Mouse (Mus musculus) stomach, embryonic 16.5 days (tissue): ENCODE results near the gene Ccer2. TPM values are rescaled to one million over a fixed set of nuclear protein-coding genes. Genes with fewer than 3 reads are reported as not detected.

Source experiments
- ATAC-seq: fragments of 200-750 bp; cut with Nextera tagmentation; 2 replicates; pipeline ENCODE4 v1.8.0; 2017; ENCODE audit warnings: moderate number of reproducible peaks, moderate TSS enrichment; ENCODE audit not compliant: insufficient read depth, low FRiP score
- H3K27ac ChIP-seq: fragments of 300-500 bp; sonication (generic); 2 replicates; pipeline ENCODE4 v1.5.1; 2014; ENCODE audit warnings: low read length
- H3K27me3 ChIP-seq: fragments of 300-500 bp; sonication (generic); 2 replicates; pipeline ENCODE4 v1.6.1; 2014; ENCODE audit warnings: low read length, control low read depth, mixed read lengths; ENCODE audit not compliant: control insufficient read depth, insufficient read depth
- H3K36me3 ChIP-seq: fragments of 300-500 bp; sonication (generic); 2 replicates; pipeline ENCODE4 v1.6.1; 2014; ENCODE audit warnings: low read length; ENCODE audit not compliant: control insufficient read depth, insufficient read depth
- H3K4me1 ChIP-seq: fragments of 300-500 bp; sonication (generic); 2 replicates; pipeline ENCODE4 v1.6.1; 2014; ENCODE audit warnings: low read length, control low read depth, mixed read lengths; ENCODE audit not compliant: control insufficient read depth, insufficient read depth
- H3K4me2 ChIP-seq: fragments of 300-500 bp; sonication (generic); 2 replicates; pipeline ENCODE4 v1.6.1; 2014; ENCODE audit warnings: low read depth, low read length, mixed read lengths
- H3K4me3 ChIP-seq: fragments of 300-500 bp; sonication (generic); replicated peaks from 2 replicates; pipeline ENCODE4 v1.5.1; 2014; ENCODE audit warnings: mild to moderate bottlenecking, low read length
- H3K9ac ChIP-seq: fragments of 300-500 bp; sonication (generic); 2 replicates; pipeline ENCODE4 v1.6.1; 2014; ENCODE audit warnings: low read length
- H3K9me3 ChIP-seq: fragments of 300-500 bp; sonication (generic); replicated peaks from 2 replicates; pipeline ENCODE4 v1.6.1; 2016; ENCODE audit warnings: low read length, control low read depth; ENCODE audit not compliant: control insufficient read depth
- WGBS: fragments of 180-500 bp; shearing (Covaris S2); extraction: QIAGEN DNeasy Blood & Tissue Kit; methylation state at CpG from one replicate; pipeline ENCODE4 v1.1.7; 2014; 5-methylcytosine and 5-hydroxymethylcytosine counted together
- polyA plus RNA-seq: library from polyadenylated mRNA; unstranded; fragments of >200 nt; fragmentation: Nextera tagmentation; extraction: Ambion mirVana; gene quantifications from 2 replicates; pipeline ENCODE4 v1.2.1, GENCODE M21; 2015

Ccer2 gene
- polyA plus RNA-seq, 1 experiment from 2014 or later = not detected

DNA sequence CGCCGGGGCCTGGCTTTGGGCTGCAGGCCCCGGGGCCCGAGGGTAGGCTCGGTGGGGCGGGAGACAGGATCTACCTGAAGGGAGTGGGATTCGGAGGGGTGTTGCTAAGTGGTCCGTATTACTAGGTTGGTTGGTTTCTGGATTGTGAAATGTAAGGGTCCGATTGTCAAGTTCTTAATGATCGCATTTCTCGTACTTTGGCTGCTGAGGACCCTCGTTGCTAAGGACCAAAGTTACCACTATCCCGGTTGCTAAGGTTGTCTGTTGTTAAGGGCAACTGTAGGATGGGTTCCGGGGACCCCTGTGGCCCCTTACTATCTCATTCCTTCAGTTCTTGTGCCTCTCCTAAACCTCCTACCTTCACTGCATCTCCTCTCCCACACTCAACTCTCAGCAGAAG is 10.9 kb downstream of the Ccer2 start:
- ATAC-seq = no peak
- no peaks in the 10 kb centered on the region for H3K9me3 ChIP-seq
- H3K27ac ChIP-seq = no peak overlapping the region
- H3K4me2 ChIP-seq = peak overlapping the region; percentile 62
- peak overlapping the region; percentile 87 for H3K4me3 ChIP-seq
- WGBS = 4% methylated on average over 14 of the region's 14 CpGs
- H3K9ac ChIP-seq = peak overlapping the region; percentile 92
- H3K27me3 ChIP-seq = no peaks in the 10 kb centered on the region
- peaks cover 16% of the 10 kb centered on the region for H3K4me1 ChIP-seq
- no peaks in the 10 kb centered on the region for H3K36me3 ChIP-seq

DNA sequence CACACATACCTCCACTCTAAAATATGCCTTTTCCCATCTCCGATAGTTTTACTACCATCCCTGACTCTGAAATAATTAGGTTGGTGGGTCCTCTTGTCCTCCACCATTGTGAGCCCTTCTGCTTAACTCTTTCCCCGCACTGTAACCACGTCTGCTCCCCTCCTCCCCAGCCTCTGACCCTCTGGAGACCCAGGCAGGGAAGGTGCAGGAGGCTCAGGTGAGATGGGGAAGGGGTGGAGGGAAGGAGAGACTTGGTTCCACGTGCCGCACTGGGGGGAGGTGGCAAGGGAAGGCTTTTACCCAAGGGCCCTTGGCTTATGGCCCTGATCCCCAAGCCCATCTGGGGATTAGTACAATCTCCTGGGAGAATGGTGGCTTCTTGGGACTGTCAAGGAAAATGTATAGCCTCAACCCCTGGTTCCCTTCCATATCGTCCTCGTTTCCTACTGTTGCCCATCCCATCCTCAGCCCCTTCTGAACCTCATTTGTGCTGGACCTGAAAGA is 11.5 kb downstream of the Ccer2 start, which contains the start of gene Nfkbib:
TSS of gene Nfkbib (minus strand) at position 51 of the 504 bp plus-strand sequence.
- Histone ChIP-seq H3K9ac (peak within 1 kb of the TSS; percentile 92), H3K27ac (no peak within 1 kb of the TSS), H3K27me3 (no peaks in the 10 kb centered on the region), H3K4me3 (peak within 1 kb of the TSS; percentile 87), H3K4me2 (peak within 1 kb of the TSS; percentile 65), H3K4me1 (peaks cover 16% of the 10 kb centered on the region), H3K9me3 (no peaks in the 10 kb centered on the region), H3K36me3 (no peaks in the 10 kb centered on the region)
- ATAC-seq = no peak
- WGBS = 64% methylated on average over 7 of the region's 7 CpGs

DNA sequence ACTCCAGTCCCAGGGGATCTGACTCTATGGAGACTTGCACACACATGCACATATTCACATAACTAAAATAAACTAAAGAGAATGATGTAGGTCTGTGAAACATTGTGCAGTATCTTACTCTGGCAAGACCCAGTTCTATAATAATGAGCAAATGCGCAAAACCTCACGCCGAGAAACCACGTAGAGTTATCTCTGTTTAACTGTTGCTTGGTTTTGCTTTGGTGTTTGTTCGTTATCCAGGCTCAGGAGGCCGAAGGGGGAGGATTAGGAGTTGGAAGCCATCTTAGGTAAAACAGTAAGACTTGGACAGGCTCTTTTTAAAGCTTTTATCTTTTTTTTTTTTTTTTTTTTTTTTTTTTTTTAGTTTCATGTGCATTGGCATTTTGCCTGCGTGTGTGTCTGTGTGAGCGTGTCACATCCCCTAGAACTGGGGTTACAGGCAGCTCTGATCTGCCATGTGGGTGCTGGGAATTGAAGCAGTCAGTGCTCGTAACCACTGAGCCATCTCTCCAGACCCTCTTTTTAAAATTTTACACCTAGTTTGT is 13.5 kb downstream of the Ccer2 start:
- no peak overlapping the region for H3K9ac ChIP-seq
- ATAC-seq = no peak
- H3K4me3 ChIP-seq = no peak overlapping the region
- no peak overlapping the region for H3K27ac ChIP-seq
- 89% methylated on average over 9 of the region's 9 CpGs for WGBS
- H3K27me3 ChIP-seq = no peaks in the 10 kb centered on the region
- H3K4me1 ChIP-seq = peaks cover 16% of the 10 kb centered on the region
- no peaks in the 10 kb centered on the region for H3K9me3 ChIP-seq
- no peaks in the 10 kb centered on the region for H3K36me3 ChIP-seq
- H3K4me2 ChIP-seq = no peak overlapping the region

DNA sequence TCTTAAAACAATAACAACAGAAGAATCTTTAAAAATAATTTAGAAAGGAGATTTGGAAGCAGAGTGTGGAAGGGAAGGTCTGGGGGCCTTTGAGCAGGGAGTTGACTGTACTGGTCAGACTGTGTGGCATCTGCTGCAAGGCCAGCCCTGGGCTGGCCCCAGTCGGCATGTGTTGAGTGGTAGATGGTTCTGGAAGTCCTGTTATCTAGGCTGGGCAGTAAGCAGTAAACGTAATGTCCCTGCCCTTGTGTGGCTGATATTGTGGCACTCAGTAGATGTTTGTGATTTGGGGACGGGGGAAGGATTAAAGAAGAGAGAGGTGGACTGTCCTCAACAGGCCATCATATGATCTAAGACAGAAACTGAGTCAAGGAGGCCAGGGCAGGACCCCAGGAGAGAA is 14.3 kb downstream of the Ccer2 start:
- ATAC-seq = no peak
- Histone ChIP-seq H3K4me2 (no peak overlapping the region), H3K36me3 (no peaks in the 10 kb centered on the region), H3K4me1 (peaks cover 14% of the 10 kb centered on the region), H3K9ac (no peak overlapping the region), H3K4me3 (no peak overlapping the region), H3K9me3 (no peaks in the 10 kb centered on the region), H3K27me3 (no peaks in the 10 kb centered on the region), H3K27ac (no peak overlapping the region)
- 86% methylated on average over 3 of the region's 3 CpGs for WGBS

DNA sequence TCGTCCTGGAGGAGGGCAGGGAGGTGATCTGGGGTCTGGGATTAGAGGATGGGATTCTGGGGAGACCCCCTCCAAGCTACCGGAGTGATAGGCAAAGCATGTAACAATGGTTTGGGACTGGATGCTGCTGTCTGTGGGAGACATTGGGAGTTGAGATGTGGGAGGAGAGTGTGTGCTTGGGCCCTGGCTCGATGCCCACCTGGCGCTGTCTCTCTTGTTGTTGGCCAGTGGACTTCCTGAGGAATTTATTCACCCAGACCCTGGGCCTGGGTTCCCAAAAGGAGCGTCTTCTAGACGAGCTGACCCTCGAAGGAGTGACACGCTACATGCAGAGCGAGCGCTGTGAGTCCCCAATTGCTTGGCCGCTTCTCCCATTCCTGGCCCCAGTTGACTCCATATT is 15.9 kb downstream of the Ccer2 start:
- Histone ChIP-seq H3K9ac (no peak overlapping the region), H3K9me3 (no peaks in the 10 kb centered on the region), H3K4me3 (no peak overlapping the region), H3K36me3 (no peaks in the 10 kb centered on the region), H3K27me3 (no peaks in the 10 kb centered on the region), H3K4me1 (peaks cover 8% of the 10 kb centered on the region), H3K4me2 (no peak overlapping the region), H3K27ac (no peak overlapping the region)
- ATAC-seq = no peak
- WGBS = 87% methylated on average over 11 of the region's 11 CpGs

DNA sequence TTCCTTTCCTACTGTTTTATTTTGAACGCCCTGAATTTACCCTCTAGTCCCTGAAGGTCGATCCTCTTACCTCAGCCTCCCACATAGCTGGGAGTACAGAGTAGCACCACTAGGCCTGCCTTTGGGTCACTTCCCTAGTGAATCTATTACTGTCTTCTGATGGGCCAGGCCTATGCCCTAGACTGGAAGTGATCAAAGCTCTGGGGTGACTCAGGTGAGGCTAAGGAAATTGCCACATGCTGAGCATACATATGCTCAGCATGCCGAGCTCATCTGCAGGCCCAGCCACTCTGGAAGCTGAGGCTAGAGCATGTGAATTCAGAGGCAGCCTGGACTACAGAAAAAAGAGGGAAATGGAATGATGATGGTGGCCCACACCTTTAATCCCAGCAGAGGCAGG is 17.2 kb downstream of the Ccer2 start:
- H3K9me3 ChIP-seq = no peaks in the 10 kb centered on the region
- H3K4me1 ChIP-seq = no peaks in the 10 kb centered on the region
- no peaks in the 10 kb centered on the region for H3K27me3 ChIP-seq
- no peak overlapping the region for H3K9ac ChIP-seq
- H3K4me2 ChIP-seq = no peak overlapping the region
- H3K4me3 ChIP-seq = no peak overlapping the region
- no peak for ATAC-seq
- no peak overlapping the region for H3K27ac ChIP-seq
- H3K36me3 ChIP-seq = no peaks in the 10 kb centered on the region
- WGBS = 72% methylated on average over 3 of the region's 3 CpGs

DNA sequence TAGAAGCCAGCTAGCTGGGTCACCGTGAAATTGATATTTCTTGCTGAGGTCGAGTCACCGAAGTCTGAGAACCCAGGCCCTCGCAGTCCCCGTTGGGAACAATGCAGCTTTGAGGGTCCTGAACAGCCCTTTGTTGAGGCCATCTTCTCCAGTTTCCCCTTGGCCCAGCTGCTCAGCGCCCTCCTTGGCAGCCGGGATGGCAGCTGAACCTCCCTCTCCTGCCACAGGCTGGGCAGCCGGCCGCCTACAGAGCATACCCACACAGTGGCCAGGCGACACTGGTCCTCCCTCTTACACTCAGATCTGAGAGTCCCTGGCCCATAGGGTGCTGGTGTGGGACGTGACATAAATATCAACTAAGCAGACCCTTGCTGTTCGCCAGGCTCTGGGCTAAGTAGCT is 18.2 kb downstream of the Ccer2 start:
- H3K9me3 ChIP-seq = no peaks in the 10 kb centered on the region
- no peak overlapping the region for H3K4me3 ChIP-seq
- no peak overlapping the region for H3K9ac ChIP-seq
- no peak overlapping the region for H3K4me2 ChIP-seq
- WGBS = 79% methylated on average over 12 of the region's 12 CpGs
- no peaks in the 10 kb centered on the region for H3K4me1 ChIP-seq
- no peak overlapping the region for H3K27ac ChIP-seq
- H3K36me3 ChIP-seq = no peaks in the 10 kb centered on the region
- H3K27me3 ChIP-seq = no peaks in the 10 kb centered on the region
- ATAC-seq = no peak

DNA sequence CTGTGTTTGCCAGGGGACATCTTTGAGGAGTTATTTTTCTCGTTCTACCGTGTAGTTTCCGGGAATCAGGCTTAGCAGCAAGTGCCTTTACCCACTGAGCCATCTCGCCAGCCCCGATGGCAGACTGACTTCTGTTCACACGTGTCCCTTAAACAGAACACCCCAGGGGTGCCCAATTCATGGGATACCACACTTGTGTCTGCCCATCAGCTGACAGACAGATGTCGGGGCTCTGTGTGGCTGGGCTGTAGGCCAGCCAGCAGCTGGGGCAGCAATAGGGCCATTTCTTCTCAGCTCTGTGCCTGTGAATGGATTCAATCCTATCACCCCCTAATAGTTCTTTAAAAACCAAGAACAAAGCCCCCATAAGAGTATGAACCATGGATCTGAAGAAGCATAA is 19.2 kb downstream of the Ccer2 start:
- Histone ChIP-seq H3K36me3 (no peaks in the 10 kb centered on the region), H3K9me3 (no peaks in the 10 kb centered on the region), H3K4me3 (no peak overlapping the region), H3K9ac (no peak overlapping the region), H3K4me1 (peaks cover under 1% of the 10 kb centered on the region), H3K27me3 (no peaks in the 10 kb centered on the region), H3K27ac (no peak overlapping the region), H3K4me2 (no peak overlapping the region)
- no peak for ATAC-seq
- WGBS = 87% methylated on average over 7 of the region's 7 CpGs

DNA sequence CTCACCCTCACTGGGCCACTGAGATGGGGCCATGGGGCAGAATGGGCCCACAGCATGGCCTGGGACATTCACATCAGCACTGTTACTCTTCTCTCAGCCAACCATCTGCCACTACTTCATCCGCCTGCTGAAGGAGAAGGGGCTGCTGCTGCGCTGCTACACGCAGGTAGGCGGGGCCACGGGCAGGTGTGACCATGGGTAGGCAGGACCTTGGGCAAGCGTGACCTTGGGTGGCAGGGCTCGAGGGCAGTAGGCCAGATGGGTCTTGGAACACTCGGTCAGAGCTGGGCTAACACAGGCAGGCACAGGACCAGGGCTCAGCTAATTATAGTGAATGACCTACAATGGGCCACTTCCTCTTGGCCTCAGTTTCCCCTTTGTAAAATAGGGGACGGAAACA is 22.9 kb downstream of the Ccer2 start:
- Histone ChIP-seq H3K36me3 (no peaks in the 10 kb centered on the region), H3K9me3 (no peaks in the 10 kb centered on the region)
- WGBS = 81% methylated on average over 9 of the region's 9 CpGs

More for the DNA sequence above, 22.9 kb downstream of the Ccer2 start:
- H3K27me3 ChIP-seq = no peaks in the 10 kb centered on the region
- H3K4me1 ChIP-seq = peaks cover 9% of the 10 kb centered on the region
- no peak for ATAC-seq
- no peak overlapping the region for H3K9ac ChIP-seq
- H3K4me2 ChIP-seq = no peak overlapping the region
- no peak overlapping the region for H3K27ac ChIP-seq
- no peak overlapping the region for H3K4me3 ChIP-seq
